Mouse (Mus musculus) limb, embryonic 10.5 days (tissue): Measurements from ENCODE around the gene Triobp. TPM values are rescaled to one million over a fixed set of nuclear protein-coding genes. Genes with fewer than 3 reads are reported as not detected.
"Not testable (repeated sequence)": the region's sequence is repeated elsewhere in the genome, so short reads cannot be mapped to it uniquely, and the experiment has no call there.

ENCODE experiments used
- DNase-seq: peaks from one replicate; pipeline ENCODE4 v3.0.0-alpha.2; 2017; ENCODE audit warnings: low spot score
- H3K27ac ChIP-seq: fragments of 300-500 bp; sonication (generic); 2 replicates; pipeline ENCODE4 v1.5.1; 2016; ENCODE audit warnings: mild to moderate bottlenecking
- H3K27me3 ChIP-seq: fragments of 300-500 bp; sonication (generic); 2 replicates; pipeline ENCODE4 v1.6.1; 2016; ENCODE audit warnings: low read depth, mild to moderate bottlenecking; ENCODE audit not compliant: poor library complexity, severe bottlenecking
- H3K36me3 ChIP-seq: fragments of 300-500 bp; sonication (generic); 2 replicates; pipeline ENCODE4 v1.6.1; 2016; ENCODE audit warnings: mild to moderate bottlenecking, moderate library complexity
- H3K4me1 ChIP-seq: fragments of 300-500 bp; sonication (generic); 2 replicates; pipeline ENCODE4 v1.6.1; 2016
- H3K4me3 ChIP-seq: fragments of 300-500 bp; sonication (generic); 2 replicates; pipeline ENCODE4 v1.5.1; 2016; ENCODE audit warnings: mild to moderate bottlenecking, moderate library complexity
- H3K9me3 ChIP-seq: fragments of 300-500 bp; sonication (generic); replicated peaks from 2 replicates; pipeline ENCODE4 v1.6.1; 2016; ENCODE audit warnings: mild to moderate bottlenecking
- WGBS: fragments of 180-500 bp; shearing (Covaris S2); methylation state at CpG from one replicate; pipeline ENCODE4 v1.1.7; 2016; 5-methylcytosine and 5-hydroxymethylcytosine counted together
- polyA plus RNA-seq: library from polyadenylated mRNA; unstranded; fragments of >200 nt; fragmentation: Nextera tagmentation; extraction: Ambion mirVana; gene quantifications from 2 replicates; pipeline ENCODE4 v1.2.1, GENCODE M21; 2016

Gene Triobp
- polyA plus RNA-seq, 1 experiment from 2014 or later, result 54.6 TPM

GRCm38 (mm10) chr15:78996663-78997062 lies 49.1 kb downstream of the Triobp start:
- 91% methylated on average over 3 of the region's 3 CpGs for WGBS

GRCm38 (mm10) chr15:78998348-78998747 lies 50.8 kb downstream of the Triobp start:
- H3K36me3 ChIP-seq, result peaks cover 97% of the 10 kb centered on the region
- H3K9me3 ChIP-seq, result no peaks in the 10 kb centered on the region
- peak overlapping the region; percentile 22; the same call in 1 of the 2 replicates for H3K27ac ChIP-seq
- peaks cover 18% of the 10 kb centered on the region; the same call in 1 of the 2 replicates for H3K4me1 ChIP-seq
- DNase-seq, result no peak
- 76% methylated on average over 8 of the region's 8 CpGs for WGBS
- H3K4me3 ChIP-seq, result no peak overlapping the region
- H3K27me3 ChIP-seq, result no peaks in the 10 kb centered on the region

More at GRCm38 (mm10) chr15:78996663-78997062, 49.1 kb downstream of the Triobp start:
- H3K27me3 ChIP-seq, result no peaks in the 10 kb centered on the region
- H3K4me3 ChIP-seq, result no peak overlapping the region
- peaks cover 97% of the 10 kb centered on the region for H3K36me3 ChIP-seq
- peaks cover 11% of the 10 kb centered on the region; the same call in 1 of the 2 replicates for H3K4me1 ChIP-seq
- no peak overlapping the region for H3K27ac ChIP-seq
- no peaks in the 10 kb centered on the region for H3K9me3 ChIP-seq
- no peak for DNase-seq

- Histone ChIP-seq H3K9me3 (no peaks in the 10 kb centered on the region), H3K27me3 (no peaks in the 10 kb centered on the region), H3K36me3 (peaks cover 97% of the 10 kb centered on the region), H3K4me3 (no peak overlapping the region), H3K27ac (no peak overlapping the region), H3K4me1 (peaks cover 18% of the 10 kb centered on the region; the same call in 1 of the 2 replicates)
- DNase-seq, result no peak
- WGBS, result 86% methylated on average over 11 of the region's 11 CpGs
Measured at GRCm38 (mm10) chr15:78999586-78999985, 52.1 kb downstream of the Triobp start.

GRCm38 (mm10) chr15:79000357-79000791 lies 52.9 kb downstream of the Triobp start:
- DNase-seq, result no peak
- WGBS, result 86% methylated on average over 7 of the region's 7 CpGs
- H3K36me3 ChIP-seq, result peaks cover 97% of the 10 kb centered on the region
- H3K9me3 ChIP-seq, result no peaks in the 10 kb centered on the region
- no peak overlapping the region for H3K4me3 ChIP-seq
- no peaks in the 10 kb centered on the region for H3K27me3 ChIP-seq
- H3K4me1 ChIP-seq, result peaks cover 18% of the 10 kb centered on the region; the same call in 1 of the 2 replicates
- H3K27ac ChIP-seq, result no peak overlapping the region

- H3K27ac ChIP-seq, result no peak overlapping the region
- H3K4me3 ChIP-seq, result no peak overlapping the region
- peaks cover 15% of the 10 kb centered on the region; the same call in 1 of the 2 replicates for H3K4me1 ChIP-seq
- peaks cover 97% of the 10 kb centered on the region for H3K36me3 ChIP-seq
- DNase-seq, result no peak
- WGBS, result 91% methylated on average over 5 of the region's 5 CpGs
- H3K9me3 ChIP-seq, result no peaks in the 10 kb centered on the region
- no peaks in the 10 kb centered on the region for H3K27me3 ChIP-seq
Measured at GRCm38 (mm10) chr15:79001559-79001958, 54.0 kb downstream of the Triobp start.

GRCm38 (mm10) chr15:79002036-79002435 lies 54.5 kb downstream of the Triobp start:
- Histone ChIP-seq H3K27me3 (no peaks in the 10 kb centered on the region), H3K4me3 (no peak overlapping the region), H3K4me1 (peaks cover 15% of the 10 kb centered on the region; the same call in 1 of the 2 replicates), H3K36me3 (peaks cover 97% of the 10 kb centered on the region), H3K9me3 (no peaks in the 10 kb centered on the region), H3K27ac (no peak overlapping the region)
- no peak for DNase-seq
- WGBS, result 42% methylated on average over 19 of the region's 19 CpGs

- 90% methylated on average over 3 of the region's 3 CpGs for WGBS
- Histone ChIP-seq H3K27ac (no peak overlapping the region), H3K36me3 (peaks cover 96% of the 10 kb centered on the region), H3K4me3 (no peak overlapping the region), H3K27me3 (no peaks in the 10 kb centered on the region), H3K4me1 (peaks cover 15% of the 10 kb centered on the region; the same call in 1 of the 2 replicates), H3K9me3 (no peaks in the 10 kb centered on the region)
- no peak for DNase-seq
Measured at GRCm38 (mm10) chr15:79003079-79003478, 55.6 kb downstream of the Triobp start.

- WGBS, result 91% methylated on average over 9 of the region's 9 CpGs
Measured at GRCm38 (mm10) chr15:79005581-79005980, 58.1 kb downstream of the Triobp start.

GRCm38 (mm10) chr15:79006638-79007037 lies 59.1 kb downstream of the Triobp start:
- peaks cover 23% of the 10 kb centered on the region for H3K4me1 ChIP-seq
- H3K36me3 ChIP-seq, result peaks cover 62% of the 10 kb centered on the region
- no peaks in the 10 kb centered on the region for H3K27me3 ChIP-seq
- 84% methylated on average over 3 of the region's 3 CpGs for WGBS
- H3K27ac ChIP-seq, result no peak overlapping the region
- DNase-seq, result no peak
- no peaks in the 10 kb centered on the region for H3K9me3 ChIP-seq
- H3K4me3 ChIP-seq, result no peak overlapping the region

More at GRCm38 (mm10) chr15:79005581-79005980, 58.1 kb downstream of the Triobp start:
- DNase-seq, result no peak
- H3K36me3 ChIP-seq, result peaks cover 73% of the 10 kb centered on the region
- peaks cover 19% of the 10 kb centered on the region for H3K4me1 ChIP-seq
- H3K27ac ChIP-seq, result no peak overlapping the region
- no peaks in the 10 kb centered on the region for H3K27me3 ChIP-seq
- H3K9me3 ChIP-seq, result no peaks in the 10 kb centered on the region
- no peak overlapping the region for H3K4me3 ChIP-seq

- Histone ChIP-seq H3K4me3 (no peak overlapping the region), H3K4me1 (peaks cover 25% of the 10 kb centered on the region), H3K36me3 (peaks cover 58% of the 10 kb centered on the region), H3K9me3 (no peaks in the 10 kb centered on the region), H3K27me3 (no peaks in the 10 kb centered on the region), H3K27ac (no peak overlapping the region)
- WGBS, result 94% methylated on average over 5 of the region's 5 CpGs
- no peak for DNase-seq
Measured at GRCm38 (mm10) chr15:79007059-79007458, 59.5 kb downstream of the Triobp start.

- not testable (repeated sequence) for DNase-seq, H3K27me3 ChIP-seq, H3K4me3 ChIP-seq, H3K27ac ChIP-seq, H3K9me3 ChIP-seq
- 89% methylated on average over 6 of the region's 6 CpGs for WGBS
- Histone ChIP-seq H3K36me3 (peaks cover 50% of the 10 kb centered on the region), H3K4me1 (peaks cover 24% of the 10 kb centered on the region)
Measured at GRCm38 (mm10) chr15:79007836-79008235, 60.3 kb downstream of the Triobp start.

GRCm38 (mm10) chr15:79009734-79010133 lies 62.2 kb downstream of the Triobp start:
- H3K27ac ChIP-seq, result no peak overlapping the region
- H3K4me3 ChIP-seq, result no peak overlapping the region
- no peaks in the 10 kb centered on the region for H3K27me3 ChIP-seq
- H3K4me1 ChIP-seq, result peaks cover 29% of the 10 kb centered on the region
- no peaks in the 10 kb centered on the region for H3K9me3 ChIP-seq
- H3K36me3 ChIP-seq, result peaks cover 31% of the 10 kb centered on the region
- 72% methylated on average over 5 of the region's 5 CpGs for WGBS
- DNase-seq, result no peak

- Histone ChIP-seq H3K27me3 (no peaks in the 10 kb centered on the region), H3K27ac (no peak overlapping the region), H3K36me3 (peaks cover 13% of the 10 kb centered on the region), H3K9me3 (no peaks in the 10 kb centered on the region), H3K4me1 (peaks cover 29% of the 10 kb centered on the region), H3K4me3 (no peak overlapping the region)
- WGBS, result 56% methylated on average over 10 of the region's 10 CpGs
- no peak for DNase-seq
Measured at GRCm38 (mm10) chr15:79011550-79011949, 64.0 kb downstream of the Triobp start.

GRCm38 (mm10) chr15:79013382-79013781 lies 65.9 kb downstream of the Triobp start:
- DNase-seq, result no peak
- no peaks in the 10 kb centered on the region for H3K9me3 ChIP-seq
- peaks cover 32% of the 10 kb centered on the region for H3K4me1 ChIP-seq
- H3K36me3 ChIP-seq, result no peaks in the 10 kb centered on the region
- H3K27ac ChIP-seq, result 0 out of 2 replicates have a peak overlapping the region, but pooled peaks have one; percentile 17
- no peaks in the 10 kb centered on the region for H3K27me3 ChIP-seq
- no peak overlapping the region for H3K4me3 ChIP-seq
- WGBS, result 63% methylated on average over 7 of the region's 7 CpGs
